Mouse (Mus musculus) MEL-GATA-1-ER (cell line): ENCODE measurements around the gene Gabarapl1.

ENCODE experiments used
- DNase-seq: peaks from one replicate; pipeline ENCODE4 v3.0.0-alpha.2; 2012; ENCODE audit warnings: low read depth; ENCODE audit errors: extremely low read depth

Gene Gabarapl1

DNA sequence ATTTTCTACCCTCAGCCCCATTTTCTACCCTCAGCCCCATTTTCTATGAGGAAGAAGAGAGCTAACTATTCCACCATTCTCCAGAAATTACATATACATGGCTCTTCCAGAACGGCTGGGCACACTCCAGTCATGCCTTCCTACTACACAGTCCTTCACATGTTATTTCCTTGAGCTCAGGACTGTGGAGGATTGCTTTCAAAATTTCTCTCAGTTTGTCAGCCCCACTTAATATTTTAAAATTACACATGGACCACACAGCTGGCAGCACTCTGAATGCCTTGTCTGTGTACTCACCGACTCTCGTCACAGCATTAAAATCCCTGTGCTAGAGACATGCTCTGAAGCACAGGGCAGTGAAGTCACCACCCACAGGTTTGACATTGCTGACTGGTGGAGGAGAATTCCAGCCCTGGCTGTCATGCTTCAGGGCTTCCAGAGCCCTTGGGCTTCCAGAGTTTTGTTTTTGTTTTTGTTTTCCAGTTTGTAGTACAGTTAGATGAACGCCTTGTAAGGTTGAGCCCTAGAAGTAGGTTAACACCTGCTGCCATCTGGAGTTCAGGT is 1.7 kb downstream of the Gabarapl1 start:
- no peak for DNase-seq

DNA sequence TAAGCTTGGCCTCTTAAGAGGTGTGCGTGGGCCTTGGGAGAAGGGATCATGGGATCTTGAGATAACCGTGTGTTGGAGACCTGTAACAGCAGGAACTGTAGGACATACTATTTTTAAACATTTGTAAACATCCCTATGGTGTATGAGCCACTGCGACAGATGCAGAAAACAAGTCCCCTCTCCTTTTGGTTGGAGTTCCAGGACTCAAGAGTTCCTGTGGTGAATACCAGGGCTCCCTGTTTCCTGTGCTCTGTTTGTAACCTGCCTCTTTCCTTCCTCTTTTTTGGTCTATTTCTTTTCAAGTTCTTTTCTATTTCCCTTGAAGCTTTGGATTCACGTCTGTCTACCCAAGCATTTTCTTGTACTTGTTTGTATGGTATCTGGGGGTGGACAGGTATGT is 2.8 kb downstream of the Gabarapl1 start:
- DNase-seq, result no peak

DNA sequence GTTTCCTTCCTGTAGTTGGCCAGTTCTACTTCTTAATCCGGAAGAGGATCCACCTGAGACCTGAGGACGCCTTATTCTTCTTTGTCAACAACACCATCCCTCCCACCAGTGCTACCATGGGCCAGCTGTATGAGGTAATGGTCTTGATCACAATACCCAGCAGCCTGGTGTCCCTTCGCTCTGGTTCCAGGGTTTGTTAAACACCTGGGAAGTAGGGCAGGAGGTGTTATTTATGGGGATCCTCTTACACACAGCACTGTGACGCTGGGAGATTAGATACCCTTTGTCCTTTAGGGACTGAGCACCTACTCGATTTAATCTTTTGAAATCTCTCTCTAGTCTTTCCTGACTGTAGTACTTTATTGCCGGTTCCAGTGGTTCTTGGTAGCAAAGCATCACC is 5.6 kb downstream of the Gabarapl1 start:
- DNase-seq, result no peak

DNA sequence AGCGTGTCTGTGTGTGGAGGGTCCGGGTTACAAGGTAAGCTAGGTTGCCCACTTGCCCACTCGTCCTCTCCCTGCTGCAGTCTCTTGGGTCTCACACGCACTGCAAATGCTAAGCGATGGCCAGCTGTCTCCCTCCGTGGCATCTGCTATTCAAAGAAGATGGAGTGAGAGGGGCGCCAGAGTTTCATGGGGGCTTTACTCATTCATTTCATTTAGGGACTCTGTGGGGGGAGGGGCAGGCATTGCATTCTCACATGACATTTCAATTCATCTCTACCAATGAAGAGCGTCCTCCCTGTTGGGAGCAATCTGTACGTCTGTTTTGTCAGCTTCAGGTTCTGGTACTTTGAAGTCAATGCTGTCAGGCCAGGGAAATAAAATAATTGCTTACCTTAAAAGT is 9.0 kb downstream of the Gabarapl1 start:
- DNase-seq, result no peak

DNA sequence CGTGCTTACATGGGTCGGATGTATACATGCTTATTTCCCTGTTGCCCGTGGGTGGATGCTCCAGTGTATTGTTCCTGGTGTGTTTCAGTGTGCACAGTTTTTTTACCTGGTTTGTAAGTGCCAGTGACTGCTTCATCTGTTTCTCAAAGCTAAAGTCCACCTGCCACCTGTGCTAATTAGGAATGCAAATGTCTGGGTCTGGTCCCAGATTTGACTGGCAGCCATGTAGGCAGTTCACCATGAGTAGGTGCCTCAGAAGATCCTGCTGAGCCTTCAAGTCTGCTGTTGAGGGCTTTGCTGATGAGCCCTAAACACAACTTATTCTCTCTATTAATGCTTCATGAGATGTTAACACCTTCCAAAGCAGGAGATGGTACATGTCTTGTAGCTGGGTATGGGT is 9.6 kb downstream of the Gabarapl1 start:
- DNase-seq, result no peak

DNA sequence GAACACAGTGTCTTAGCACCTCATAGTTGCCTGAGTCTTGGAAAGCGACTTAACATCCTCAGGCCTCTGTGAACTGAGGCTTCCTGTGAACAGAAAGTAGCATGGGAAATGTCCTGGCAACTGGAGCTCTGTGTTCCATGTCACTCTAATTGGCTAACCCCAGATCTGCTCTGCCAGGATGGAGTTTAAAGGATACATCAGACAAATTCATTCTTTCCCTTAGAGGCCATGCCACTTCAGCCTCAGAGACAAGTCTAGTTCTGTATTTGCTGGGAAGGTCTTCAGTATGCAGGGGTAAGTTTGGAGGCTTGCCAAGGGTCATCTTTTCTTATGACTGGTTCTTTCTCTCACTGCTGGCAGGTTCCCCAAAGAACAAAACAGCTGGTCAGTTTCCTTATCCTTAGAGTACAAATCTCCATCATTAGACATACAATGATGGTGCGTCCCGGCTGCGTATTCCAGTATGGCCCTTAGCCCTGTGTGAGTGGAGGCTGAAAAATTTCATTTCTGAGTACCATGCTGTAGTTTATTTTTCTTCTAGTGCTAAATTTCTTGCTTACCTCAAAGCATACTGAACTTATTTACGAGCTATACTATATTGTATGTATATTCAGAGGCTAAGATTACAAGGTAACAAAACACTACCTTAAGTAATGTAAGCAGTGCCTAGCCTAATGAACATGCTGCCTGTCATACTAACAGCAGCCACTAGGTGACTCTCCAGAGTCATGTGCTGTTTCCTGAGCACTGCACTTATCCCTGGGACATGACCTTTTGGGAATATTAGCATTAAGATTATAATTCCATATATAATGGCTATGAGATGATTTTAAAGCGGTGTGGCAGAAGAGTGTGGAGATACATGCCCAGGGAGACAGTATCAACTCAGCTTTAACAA is 11.0 kb downstream of the Gabarapl1 start:
- peak; percentile 26 for DNase-seq

DNA sequence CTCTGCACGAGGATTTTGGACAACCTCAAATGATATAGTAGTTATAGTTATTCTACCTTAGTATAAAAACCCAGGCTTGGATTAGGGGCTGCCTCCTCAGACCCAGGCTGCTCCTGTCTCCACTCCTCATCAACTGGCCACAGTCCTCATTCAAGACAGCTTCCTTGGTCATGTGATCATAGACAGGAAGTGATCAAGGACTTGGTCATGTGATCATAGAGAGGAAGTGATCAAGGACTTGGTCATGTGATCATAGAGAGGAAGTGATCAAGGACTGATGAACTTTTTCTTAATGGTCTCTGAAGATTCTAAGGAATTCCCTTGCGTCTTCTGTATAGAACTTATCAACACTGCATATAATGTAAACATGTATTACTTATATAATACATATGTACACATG is 14.3 kb downstream of the Gabarapl1 start:
- no peak for DNase-seq

DNA sequence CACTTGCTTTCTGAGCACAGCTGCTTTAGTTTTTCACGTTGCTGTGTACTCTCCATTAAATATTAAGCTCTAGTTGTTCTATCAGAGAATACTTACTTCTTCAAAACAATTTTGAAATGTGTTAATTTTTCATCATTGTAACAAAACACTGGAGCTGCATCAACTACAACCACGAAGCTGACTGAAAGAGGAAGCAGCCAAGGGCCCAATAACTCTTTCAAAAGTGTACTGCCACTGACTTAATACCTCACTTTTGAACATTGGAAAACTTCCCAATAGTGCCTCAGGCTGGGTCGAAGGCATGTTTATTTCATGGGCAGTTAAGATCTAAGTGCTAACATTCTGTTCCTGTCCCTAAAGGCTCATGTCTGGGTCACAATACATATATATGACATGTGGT is 15.0 kb downstream of the Gabarapl1 start:
- no peak for DNase-seq

DNA sequence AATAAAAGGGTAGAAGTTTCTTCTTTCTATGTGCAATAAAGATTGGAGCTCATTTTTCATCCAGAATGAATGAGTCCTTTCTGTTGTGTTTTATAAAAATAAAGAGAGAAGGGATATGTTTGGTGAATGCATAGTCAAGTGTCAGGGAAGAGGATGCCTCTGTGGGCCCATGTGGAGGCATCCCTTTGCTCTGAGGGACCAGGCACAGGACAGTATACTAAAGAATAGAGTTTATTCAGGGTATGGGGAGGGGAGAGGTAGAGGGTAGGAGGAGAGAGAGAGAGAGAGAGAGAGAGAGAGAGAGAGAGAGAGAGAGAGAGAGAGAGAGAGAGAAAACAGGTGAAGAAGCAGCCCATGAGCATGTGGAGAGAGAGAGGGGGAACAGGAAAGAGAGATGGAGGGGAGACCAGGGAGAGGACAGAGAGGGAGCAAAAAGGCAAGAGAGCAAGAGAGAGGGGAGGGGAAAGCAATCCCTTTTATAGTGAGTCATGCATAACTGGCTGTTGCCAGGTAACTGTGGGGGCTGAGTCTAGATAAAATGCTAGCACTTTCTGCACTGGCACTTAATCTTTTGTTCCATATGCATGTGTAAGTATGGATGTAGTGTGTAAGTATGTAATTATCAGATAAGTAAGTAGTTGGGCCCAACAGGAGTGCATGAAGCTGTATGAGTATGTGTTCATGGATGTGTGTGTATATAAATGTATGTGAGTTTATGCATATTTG is 24.5 kb downstream of the Gabarapl1 start:
- DNase-seq, result no peak

DNA sequence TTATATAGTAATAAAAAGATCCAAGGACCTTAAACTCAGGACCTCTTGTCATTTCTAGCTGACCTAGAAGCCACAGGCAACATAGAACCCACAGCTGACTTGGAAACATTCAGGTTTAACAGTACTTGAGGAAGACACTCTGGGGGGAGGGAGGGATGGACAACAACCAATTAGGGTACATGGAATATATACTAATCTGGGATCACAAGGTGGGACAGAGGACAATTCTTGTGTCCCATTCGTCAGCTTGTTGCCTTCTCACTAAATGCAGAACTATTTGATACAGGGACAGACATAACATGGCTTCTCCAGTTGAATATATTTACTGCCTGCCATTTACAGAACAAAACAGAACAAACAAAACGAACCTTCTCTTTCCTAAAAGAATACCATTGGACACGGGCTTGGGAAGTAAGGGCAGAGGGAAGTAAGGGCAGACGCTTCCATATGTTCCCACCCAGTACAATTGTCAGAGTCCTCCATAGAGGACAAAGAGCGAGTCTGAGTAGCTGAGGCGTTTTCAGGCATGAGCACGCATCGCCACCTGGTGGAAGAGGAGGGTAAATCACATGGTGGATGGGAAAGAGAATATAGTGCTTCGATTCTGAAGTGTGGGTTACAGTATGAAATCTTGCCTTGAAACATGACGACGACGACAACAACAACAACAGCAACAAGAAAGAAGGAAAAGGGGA is 26.1 kb downstream of the Gabarapl1 start:
- peak; percentile 47 for DNase-seq

DNA sequence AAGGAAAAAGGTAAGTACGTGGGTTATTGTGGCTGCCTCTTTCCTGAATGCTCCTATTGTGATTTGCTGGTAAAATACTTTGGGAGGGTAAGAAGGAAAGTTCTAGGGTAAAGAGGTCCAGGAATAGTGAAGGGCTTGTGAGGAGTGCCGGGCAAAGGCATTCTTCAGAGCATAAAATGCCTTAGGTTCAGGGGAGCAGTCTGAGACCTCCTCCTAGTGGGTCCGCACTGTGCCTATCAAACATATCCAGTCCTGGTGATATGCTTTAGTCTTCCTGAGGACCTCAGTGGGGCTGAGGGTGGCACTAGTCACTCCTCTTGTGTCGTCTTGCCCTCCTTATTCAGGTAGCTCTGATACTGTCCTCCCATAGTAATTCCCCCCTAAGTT is 26.7 kb downstream of the Gabarapl1 start:
- DNase-seq, result no peak

DNA sequence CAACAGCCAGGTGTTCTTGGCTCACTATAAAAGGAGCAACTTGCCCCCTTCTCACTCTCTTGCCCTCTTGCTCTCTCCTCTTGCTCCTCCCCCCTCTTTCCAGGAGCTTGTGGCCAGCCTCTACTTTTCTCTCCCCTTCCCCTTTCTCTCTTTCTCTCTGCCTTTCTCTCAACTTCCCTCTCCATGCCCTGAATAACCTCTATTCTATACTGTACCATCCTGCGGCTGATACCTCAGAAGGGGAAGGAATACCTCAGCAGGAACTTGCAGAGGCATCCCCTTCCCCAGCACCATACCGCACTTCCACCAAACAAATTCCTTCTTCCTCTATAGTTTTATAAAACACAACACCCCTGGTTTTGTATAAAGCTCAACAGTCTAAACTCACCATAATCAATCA is 32.3 kb downstream of the Gabarapl1 start:
- DNase-seq, result no peak

DNA sequence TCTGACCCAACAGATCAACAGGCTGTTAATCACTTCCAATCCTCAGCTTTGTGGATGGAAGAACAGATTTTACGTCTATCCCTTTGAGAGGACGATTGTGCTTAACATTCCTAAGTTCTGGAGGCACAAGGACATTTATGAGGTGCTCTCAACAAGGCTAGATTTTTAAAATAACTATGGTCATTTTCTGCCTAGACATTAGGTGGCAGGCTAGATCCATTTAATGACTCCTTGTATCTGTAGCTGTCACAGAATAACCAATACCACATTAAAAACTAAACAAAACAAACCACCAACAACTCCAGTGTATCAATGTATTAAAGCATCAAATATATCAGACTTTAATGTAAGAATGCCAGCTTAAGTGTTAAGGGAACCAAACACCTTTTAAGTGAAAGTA is 42.4 kb downstream of the Gabarapl1 start:
- DNase-seq, result no peak

DNA sequence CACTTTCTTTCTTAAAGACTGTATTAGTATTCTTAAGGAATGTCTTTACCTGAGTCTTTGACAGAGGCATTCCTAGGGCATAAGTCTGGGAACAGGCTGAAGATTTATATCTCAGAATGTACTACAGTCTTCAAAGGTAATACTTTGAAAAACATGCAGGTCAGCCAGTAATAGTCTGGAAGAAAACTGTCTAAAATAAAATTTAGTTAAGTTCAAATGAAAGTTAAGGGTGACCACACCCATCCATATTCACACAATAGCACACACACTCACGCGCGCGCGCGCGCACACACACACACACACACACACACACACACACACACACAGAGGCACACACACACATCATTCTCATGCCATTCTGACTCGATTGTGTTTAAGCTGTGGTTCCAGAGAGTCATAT is 44.6 kb downstream of the Gabarapl1 start, which contains the start of gene Klre1:
TSS of gene Klre1 (plus strand) at position 301 of the 400 bp plus-strand sequence.
- no peak for DNase-seq

DNA sequence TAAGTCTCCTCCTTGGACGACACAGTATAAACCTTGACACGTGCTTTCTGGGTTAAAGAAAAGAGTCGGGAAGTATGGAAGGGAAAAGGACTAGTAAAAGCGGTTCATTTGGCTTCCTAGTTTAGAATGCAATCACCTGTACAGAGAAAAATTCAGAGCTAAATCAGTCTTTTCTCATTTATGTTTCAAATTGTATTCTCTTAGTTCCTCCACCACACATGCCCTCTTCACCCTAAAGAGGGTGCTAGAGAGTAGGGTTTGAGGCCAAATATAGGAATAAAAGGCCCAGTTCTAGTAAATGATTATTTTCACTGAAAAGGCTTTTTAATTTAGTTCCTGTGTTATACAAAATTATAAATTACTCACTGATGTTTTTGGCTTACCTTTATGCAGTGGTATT is 48.3 kb downstream of the Gabarapl1 start:
- peak; percentile 23 for DNase-seq

DNA sequence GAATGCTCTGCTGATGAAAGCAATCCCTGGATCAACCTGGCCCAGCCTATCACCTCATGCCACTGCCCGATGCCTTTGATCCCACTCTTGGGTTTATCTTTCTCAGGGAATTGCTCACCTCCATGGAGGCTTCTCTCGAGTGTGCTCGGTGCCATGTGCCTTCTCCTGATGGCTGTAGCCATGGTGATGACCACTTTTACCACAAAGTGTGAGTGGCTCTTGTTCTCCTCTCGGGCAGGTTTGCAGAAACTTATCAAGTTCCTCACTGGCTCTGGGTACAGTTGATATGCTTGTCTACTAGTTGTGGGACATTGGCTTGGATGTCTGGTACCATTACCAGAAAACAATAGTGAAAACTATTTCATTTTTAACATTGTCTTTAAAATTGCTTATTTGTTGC is 48.9 kb downstream of the Gabarapl1 start:
- peak; percentile 33 for DNase-seq

DNA sequence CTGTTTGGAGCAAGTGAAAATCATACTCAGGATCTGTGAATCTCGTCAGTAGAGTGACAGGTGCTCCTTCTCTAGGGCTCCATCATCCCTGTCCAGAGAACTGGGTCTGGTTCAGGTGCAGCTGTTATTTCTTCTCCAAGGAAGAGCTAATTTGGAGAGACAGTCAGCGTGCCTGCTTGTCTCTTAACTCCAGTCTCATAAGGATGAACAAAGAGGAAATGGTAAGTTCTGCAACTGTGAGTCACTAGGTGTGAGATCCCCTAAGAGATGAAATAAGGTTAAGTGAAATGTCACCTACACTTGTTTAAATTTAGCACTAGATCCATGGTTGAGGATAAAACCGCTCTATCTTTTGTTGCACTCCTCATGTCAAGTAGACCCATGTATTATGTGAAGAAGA is 50.1 kb downstream of the Gabarapl1 start:
- no peak for DNase-seq

DNA sequence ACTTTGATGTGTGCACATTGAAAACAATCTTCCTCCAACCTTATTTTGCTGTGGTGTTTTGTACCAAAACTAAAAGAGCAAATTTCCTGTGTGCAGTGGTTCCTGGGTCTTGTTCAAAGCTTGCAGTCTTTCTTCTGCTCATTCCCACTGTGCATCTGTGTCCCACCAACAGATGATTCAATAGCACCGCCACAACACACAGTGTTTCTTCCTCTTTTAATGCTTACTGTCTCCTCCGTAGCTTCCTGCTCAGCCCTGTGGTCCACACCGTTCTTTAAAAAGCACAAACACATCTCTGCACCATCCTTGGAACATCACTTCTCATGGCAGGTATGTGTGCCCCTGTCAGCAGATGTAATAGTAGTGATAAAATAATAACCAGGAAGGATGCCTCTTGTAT is 58.5 kb downstream of the Gabarapl1 start, which contains the start of gene Klrd1:
TSS of gene Klrd1 (plus strand) at position 275 of the 400 bp plus-strand sequence.
- peak; percentile 21 for DNase-seq
